Mouse (Mus musculus) neural tube, embryonic 11.5 days (tissue): Measurements from ENCODE around the gene Filip1. TPM values are rescaled to one million over a fixed set of nuclear protein-coding genes. Genes with fewer than 3 reads are reported as not detected.

Experiments used
- ATAC-seq: fragments of 200-750 bp; cut with Nextera tagmentation; 2 replicates; pipeline ENCODE4 v1.8.0; 2017; ENCODE audit warnings: moderate number of reproducible peaks, mild to moderate bottlenecking, moderate TSS enrichment, moderate library complexity; ENCODE audit not compliant: insufficient read depth, low FRiP score, low TSS enrichment
- DNase-seq: peaks from one replicate; pipeline ENCODE4 v3.0.0-alpha.2; 2015; ENCODE audit warnings: low spot score
- H3K27ac ChIP-seq: fragments of 300-500 bp; sonication (generic); 2 replicates; pipeline ENCODE4 v1.5.1; 2014; ENCODE audit warnings: low read depth, mild to moderate bottlenecking, low read length
- H3K27me3 ChIP-seq: fragments of 300-500 bp; sonication (generic); 2 replicates; pipeline ENCODE4 v1.6.1; 2014; ENCODE audit warnings: mild to moderate bottlenecking, low read length, mixed read lengths; ENCODE audit not compliant: control insufficient read depth, insufficient read depth
- H3K36me3 ChIP-seq: fragments of 300-500 bp; sonication (generic); 2 replicates; pipeline ENCODE4 v1.6.1; 2014; ENCODE audit warnings: mild to moderate bottlenecking, low read length, moderate library complexity, mixed read lengths; ENCODE audit not compliant: control insufficient read depth, insufficient read depth
- H3K4me1 ChIP-seq: fragments of 300-500 bp; sonication (generic); 2 replicates; pipeline ENCODE4 v1.6.1; 2014; ENCODE audit warnings: low read length, mixed read lengths; ENCODE audit not compliant: control insufficient read depth, insufficient read depth
- H3K4me2 ChIP-seq: fragments of 300-500 bp; sonication (generic); 2 replicates; pipeline ENCODE4 v1.6.1; 2014; ENCODE audit warnings: low read depth, mild to moderate bottlenecking, moderate library complexity
- H3K4me3 ChIP-seq: fragments of 300-500 bp; sonication (generic); 2 replicates; pipeline ENCODE4 v1.5.1; 2014; ENCODE audit warnings: low read depth, low read length
- H3K9ac ChIP-seq: fragments of 300-500 bp; sonication (generic); 2 replicates; pipeline ENCODE4 v1.6.1; 2014; ENCODE audit warnings: mild to moderate bottlenecking, low read length
- H3K9me3 ChIP-seq: fragments of 300-500 bp; sonication (generic); 2 replicates; pipeline ENCODE4 v1.6.1; 2016; ENCODE audit warnings: low read length; ENCODE audit not compliant: control insufficient read depth
- WGBS: fragments of 180-500 bp; shearing (Covaris S2); extraction: QIAGEN DNeasy Blood & Tissue Kit; methylation state at CpG from one replicate; pipeline ENCODE4 v1.1.7; 2014; 5-methylcytosine and 5-hydroxymethylcytosine counted together
- polyA plus RNA-seq: library from polyadenylated mRNA; unstranded; fragments of >200 nt; fragmentation: Nextera tagmentation; extraction: Ambion mirVana; gene quantifications from 2 replicates; pipeline ENCODE4 v1.2.1, GENCODE M21; 2014

The Filip1 gene
- polyA plus RNA-seq, 1 experiment from 2014 or later: 6.2 TPM

GRCm38 (mm10) chr9:79965003-79965402 is 47.6 kb downstream of the Filip1 start:
- no peak for ATAC-seq
- H3K36me3 ChIP-seq: no peaks in the 10 kb centered on the region
- H3K4me1 ChIP-seq: no peaks in the 10 kb centered on the region
- H3K27ac ChIP-seq: no peak overlapping the region
- H3K9ac ChIP-seq: no peak overlapping the region
- H3K4me3 ChIP-seq: no peak overlapping the region
- no peaks in the 10 kb centered on the region for H3K9me3 ChIP-seq
- H3K4me2 ChIP-seq: no peak overlapping the region
- no peaks in the 10 kb centered on the region for H3K27me3 ChIP-seq
- no peak for DNase-seq
- WGBS: 82% methylated on average over 5 of the region's 5 CpGs

DNA sequence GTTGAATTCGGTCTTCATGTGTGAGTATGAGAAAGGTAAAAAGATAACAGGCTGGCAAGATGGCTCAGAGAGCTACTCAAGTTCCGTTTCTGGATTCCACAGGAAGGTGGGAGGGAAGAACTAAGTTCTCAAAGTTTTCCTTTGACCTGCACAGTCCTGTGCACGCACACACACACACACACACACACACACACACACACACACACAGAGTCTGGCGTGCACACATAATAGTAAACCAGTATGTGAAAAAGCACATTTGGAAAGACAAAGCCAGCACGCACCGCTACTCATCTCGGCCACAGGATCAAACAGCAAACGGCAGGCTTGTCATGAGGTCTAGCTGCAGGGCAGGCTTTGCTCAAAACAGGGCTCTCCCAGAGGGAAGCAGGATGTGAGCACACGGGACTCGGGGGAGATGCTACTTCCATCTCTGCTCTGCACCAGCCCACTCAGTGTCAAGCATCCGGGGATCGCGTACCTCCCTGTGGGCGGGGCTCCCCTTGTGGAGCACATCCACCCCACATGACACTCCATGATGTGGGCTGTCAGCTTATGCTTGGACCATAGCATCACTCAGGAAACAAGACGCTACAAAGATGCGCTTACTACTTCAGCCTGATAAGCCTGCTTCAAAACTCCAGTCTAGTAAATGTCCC is 50.9 kb downstream of the Filip1 start:
- peak; percentile 33 for DNase-seq
- no peak overlapping the region for H3K27ac ChIP-seq
- H3K4me1 ChIP-seq: no peaks in the 10 kb centered on the region
- H3K27me3 ChIP-seq: no peaks in the 10 kb centered on the region
- no peak overlapping the region for H3K4me3 ChIP-seq
- WGBS: 74% methylated on average over 16 of the region's 16 CpGs
- no peaks in the 10 kb centered on the region for H3K36me3 ChIP-seq
- H3K4me2 ChIP-seq: no peak overlapping the region
- ATAC-seq: peak; percentile 73; the same call in 1 of the 2 replicates
- H3K9me3 ChIP-seq: no peaks in the 10 kb centered on the region
- H3K9ac ChIP-seq: no peak overlapping the region

- no peak for DNase-seq
- H3K9me3 ChIP-seq: no peaks in the 10 kb centered on the region
- no peak overlapping the region for H3K27ac ChIP-seq
- WGBS: 89% methylated on average over 6 of the region's 6 CpGs
- H3K9ac ChIP-seq: no peak overlapping the region
- no peaks in the 10 kb centered on the region for H3K4me1 ChIP-seq
- H3K27me3 ChIP-seq: no peaks in the 10 kb centered on the region
- no peak overlapping the region for H3K4me2 ChIP-seq
- no peaks in the 10 kb centered on the region for H3K36me3 ChIP-seq
- no peak for ATAC-seq
- no peak overlapping the region for H3K4me3 ChIP-seq
Measured at GRCm38 (mm10) chr9:79960453-79960852, 52.2 kb downstream of the Filip1 start.

GRCm38 (mm10) chr9:79958395-79958794 is 54.3 kb downstream of the Filip1 start:
- ATAC-seq (no peak), DNase-seq (no peak)
- no peaks in the 10 kb centered on the region for H3K4me1 ChIP-seq
- H3K27ac ChIP-seq: no peak overlapping the region
- WGBS: 78% methylated on average over 3 of the region's 3 CpGs
- no peak overlapping the region for H3K4me2 ChIP-seq
- no peak overlapping the region for H3K4me3 ChIP-seq
- H3K9me3 ChIP-seq: no peaks in the 10 kb centered on the region
- H3K36me3 ChIP-seq: no peaks in the 10 kb centered on the region
- H3K27me3 ChIP-seq: no peaks in the 10 kb centered on the region
- no peak overlapping the region for H3K9ac ChIP-seq

- WGBS: 90% methylated on average over 5 of the region's 5 CpGs
Measured at GRCm38 (mm10) chr9:79954944-79955343, 57.7 kb downstream of the Filip1 start.

GRCm38 (mm10) chr9:79951984-79952383 is 60.7 kb downstream of the Filip1 start:
- Histone ChIP-seq H3K4me2 (no peak overlapping the region), H3K36me3 (no peaks in the 10 kb centered on the region), H3K4me3 (no peak overlapping the region), H3K4me1 (no peaks in the 10 kb centered on the region), H3K27me3 (no peaks in the 10 kb centered on the region), H3K9me3 (no peaks in the 10 kb centered on the region), H3K27ac (no peak overlapping the region), H3K9ac (no peak overlapping the region)
- DNase-seq (no peak), ATAC-seq (no peak)
- 77% methylated on average over 8 of the region's 8 CpGs for WGBS

More at GRCm38 (mm10) chr9:79954944-79955343, 57.7 kb downstream of the Filip1 start:
- H3K4me1 ChIP-seq: no peaks in the 10 kb centered on the region
- no peak for DNase-seq
- H3K27me3 ChIP-seq: no peaks in the 10 kb centered on the region
- ATAC-seq: no peak
- H3K27ac ChIP-seq: no peak overlapping the region
- no peak overlapping the region for H3K9ac ChIP-seq
- H3K4me3 ChIP-seq: no peak overlapping the region
- no peak overlapping the region for H3K4me2 ChIP-seq
- H3K36me3 ChIP-seq: no peaks in the 10 kb centered on the region
- H3K9me3 ChIP-seq: no peaks in the 10 kb centered on the region

GRCm38 (mm10) chr9:79951339-79951738 is 61.3 kb downstream of the Filip1 start:
- no peak overlapping the region for H3K9ac ChIP-seq
- no peaks in the 10 kb centered on the region for H3K36me3 ChIP-seq
- no peak for ATAC-seq
- no peaks in the 10 kb centered on the region for H3K9me3 ChIP-seq
- DNase-seq: no peak
- H3K27me3 ChIP-seq: no peaks in the 10 kb centered on the region
- no peaks in the 10 kb centered on the region for H3K4me1 ChIP-seq
- H3K27ac ChIP-seq: no peak overlapping the region
- WGBS: 93% methylated on average over 5 of the region's 5 CpGs
- no peak overlapping the region for H3K4me2 ChIP-seq
- no peak overlapping the region for H3K4me3 ChIP-seq

- H3K36me3 ChIP-seq: no peaks in the 10 kb centered on the region
- no peaks in the 10 kb centered on the region for H3K27me3 ChIP-seq
- no peak overlapping the region for H3K4me3 ChIP-seq
- no peak overlapping the region for H3K27ac ChIP-seq
- H3K4me1 ChIP-seq: no peaks in the 10 kb centered on the region
- no peak overlapping the region for H3K9ac ChIP-seq
- no peak overlapping the region for H3K4me2 ChIP-seq
- ATAC-seq (no peak), DNase-seq (no peak)
- 94% methylated on average over 5 of the region's 5 CpGs for WGBS
- H3K9me3 ChIP-seq: no peaks in the 10 kb centered on the region
Measured at GRCm38 (mm10) chr9:79950666-79951065, 62.0 kb downstream of the Filip1 start.

GRCm38 (mm10) chr9:79950038-79950437 is 62.6 kb downstream of the Filip1 start:
- Histone ChIP-seq H3K27me3 (no peaks in the 10 kb centered on the region), H3K9ac (no peak overlapping the region), H3K36me3 (no peaks in the 10 kb centered on the region), H3K4me3 (no peak overlapping the region), H3K27ac (no peak overlapping the region), H3K4me2 (no peak overlapping the region), H3K9me3 (no peaks in the 10 kb centered on the region), H3K4me1 (no peaks in the 10 kb centered on the region)
- DNase-seq (no peak), ATAC-seq (no peak)
- 76% methylated on average over 6 of the region's 6 CpGs for WGBS
